Mouse (Mus musculus) testis, adult 2 months (tissue): ENCODE results near the gene Kcnmb2.

Source experiments
- CTCF ChIP-seq: fragments of 200-500 bp; IDR thresholded peaks from 2 replicates; pipeline ENCODE4 v1.5.1; 2012; ENCODE audit warnings: low read depth, mild to moderate bottlenecking, inconsistent platforms, low read length, moderate library complexity; ENCODE audit not compliant: control insufficient read depth, insufficient read depth, insufficient replicate concordance
- POLR2A ChIP-seq: fragments of 200-500 bp; IDR thresholded peaks from 2 replicates; pipeline ENCODE4 v1.6.1; 2012; ENCODE audit warnings: low read depth, mild to moderate bottlenecking, inconsistent platforms, low read length, moderate library complexity; ENCODE audit not compliant: control insufficient read depth

DNA sequence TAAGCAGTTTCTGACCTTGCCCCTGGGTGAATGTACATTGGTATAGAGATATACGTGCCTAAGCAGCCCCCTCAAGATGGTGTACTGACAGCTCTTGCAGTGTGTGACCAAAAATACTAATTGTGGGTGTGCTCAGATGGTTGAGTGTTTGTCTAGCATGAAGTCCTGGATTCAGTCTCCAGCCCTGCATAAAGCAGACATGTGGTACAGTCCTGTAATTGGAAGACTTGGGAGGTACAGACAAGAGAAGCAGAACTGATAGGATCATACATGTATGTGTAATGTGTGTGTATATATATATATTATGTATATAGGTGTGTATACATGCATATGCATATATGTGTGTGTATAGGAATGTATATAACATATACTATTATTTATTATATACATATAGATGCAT is 32.4 kb downstream of the Kcnmb2 start:
- TF ChIP-seq POLR2A (no peak), CTCF (no peak)
